Mouse (Mus musculus) hindbrain, embryonic 10.5 days (tissue): ENCODE measurements around the gene Mospd1. TPM values are rescaled to one million over a fixed set of nuclear protein-coding genes. Genes with fewer than 3 reads are reported as not detected.
A peak's percentile ranks its signal among the peaks of the same experiment; 100 is the strongest.

Source experiments
- DNase-seq: peaks from one replicate; pipeline ENCODE4 v3.0.0-alpha.2; 2017; ENCODE audit warnings: low spot score
- H3K27ac ChIP-seq: fragments of 300-500 bp; sonication (generic); 2 replicates; pipeline ENCODE4 v1.5.1; 2016; ENCODE audit warnings: mild to moderate bottlenecking, moderate library complexity
- H3K27me3 ChIP-seq: fragments of 300-500 bp; sonication (generic); 2 replicates; pipeline ENCODE4 v1.6.1; 2016; ENCODE audit warnings: mild to moderate bottlenecking; ENCODE audit not compliant: poor library complexity, insufficient read depth, severe bottlenecking
- H3K36me3 ChIP-seq: fragments of 300-500 bp; sonication (generic); 2 replicates; pipeline ENCODE4 v1.6.1; 2016; ENCODE audit warnings: mild to moderate bottlenecking, moderate library complexity
- H3K4me1 ChIP-seq: fragments of 300-500 bp; sonication (generic); replicated peaks from 2 replicates; pipeline ENCODE4 v1.6.1; 2016; ENCODE audit warnings: mild to moderate bottlenecking
- H3K4me3 ChIP-seq: fragments of 300-500 bp; sonication (generic); 2 replicates; pipeline ENCODE4 v1.5.1; 2016; ENCODE audit warnings: mild to moderate bottlenecking, moderate library complexity
- H3K9me3 ChIP-seq: fragments of 300-500 bp; sonication (generic); 2 replicates; pipeline ENCODE4 v1.6.1; 2016; ENCODE audit warnings: mild to moderate bottlenecking, moderate library complexity
- WGBS: fragments of 180-500 bp; shearing (Covaris S2); methylation state at CpG from one replicate; pipeline ENCODE4 v1.1.7; 2016; 5-methylcytosine and 5-hydroxymethylcytosine counted together
- polyA plus RNA-seq: library from polyadenylated mRNA; unstranded; fragments of >200 nt; fragmentation: Nextera tagmentation; extraction: Ambion mirVana; gene quantifications from 2 replicates; pipeline ENCODE4 v1.2.1, GENCODE M21; 2016

Mospd1 gene
- 42.5 and 49.3 TPM in 2 replicates for polyA plus RNA-seq

GRCm38 (mm10) chrX:53370366-53370740 lies at the start of gene Mospd1:
TSS of gene Mospd1 (minus strand) at chrX:53370502.
- Histone ChIP-seq H3K27ac (peak within 1 kb of the TSS; percentile 93), H3K9me3 (no peaks in the 10 kb centered on the region), H3K27me3 (no peaks in the 10 kb centered on the region), H3K4me3 (peak within 1 kb of the TSS; percentile 66), H3K36me3 (no peaks in the 10 kb centered on the region), H3K4me1 (0 out of 2 replicates have a peak, but pooled peaks cover 8% of the 10 kb centered on the region)
- DNase-seq, result peak; percentile 85
- 21% methylated on average over 9 of the region's 15 CpGs for WGBS

DNA sequence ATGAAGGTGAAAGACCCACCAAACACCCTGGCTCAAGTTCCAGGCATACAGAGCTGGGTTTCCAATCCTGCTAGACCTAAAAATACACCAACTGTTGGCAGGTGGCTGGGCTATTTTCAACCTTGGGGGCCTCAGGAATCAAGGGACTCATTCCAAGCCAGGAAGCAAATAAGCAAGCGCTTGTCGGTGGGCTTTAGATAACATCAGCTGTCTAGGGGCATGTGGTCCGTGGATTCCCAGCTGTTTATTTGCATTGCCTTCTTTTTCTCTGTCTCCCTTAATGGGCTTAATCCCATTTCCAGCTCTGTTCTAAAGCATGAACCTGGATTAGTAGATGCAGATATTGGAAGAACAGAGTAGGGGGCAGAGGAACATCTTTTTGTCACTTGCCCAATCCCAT lies 16.1 kb upstream of the Mospd1 start:
- DNase-seq, result no peak
- Histone ChIP-seq H3K27me3 (no peaks in the 10 kb centered on the region), H3K36me3 (no peaks in the 10 kb centered on the region), H3K4me1 (no peaks in the 10 kb centered on the region), H3K27ac (no peak overlapping the region), H3K4me3 (no peak overlapping the region), H3K9me3 (no peaks in the 10 kb centered on the region)
- 82% methylated on average over 3 of the region's 3 CpGs for WGBS

DNA sequence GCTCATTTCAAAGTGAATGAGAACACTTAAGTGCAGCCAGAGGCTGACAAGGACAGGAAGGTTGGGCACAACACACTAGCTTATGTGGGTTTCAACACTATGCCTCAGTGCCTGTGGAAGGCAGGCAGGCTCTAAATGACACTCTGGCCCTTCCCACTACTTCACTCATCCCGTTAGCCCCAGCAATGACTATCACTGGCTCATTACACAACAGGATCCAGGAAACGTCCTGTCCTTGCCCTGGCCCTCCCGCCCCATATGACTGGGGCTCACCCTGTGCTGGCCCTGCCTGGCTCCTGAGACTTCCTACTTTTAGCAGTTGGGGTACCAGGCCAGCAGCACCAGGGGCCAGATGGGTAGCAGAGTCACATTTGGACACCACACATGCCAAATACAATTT lies 12.8 kb upstream of the Mospd1 start:
- Histone ChIP-seq H3K4me3 (no peak overlapping the region), H3K36me3 (no peaks in the 10 kb centered on the region), H3K27ac (no peak overlapping the region), H3K9me3 (no peaks in the 10 kb centered on the region), H3K27me3 (no peaks in the 10 kb centered on the region), H3K4me1 (no peaks in the 10 kb centered on the region)
- DNase-seq, result no peak
- WGBS, result 49% methylated on average over 3 of the region's 3 CpGs

DNA sequence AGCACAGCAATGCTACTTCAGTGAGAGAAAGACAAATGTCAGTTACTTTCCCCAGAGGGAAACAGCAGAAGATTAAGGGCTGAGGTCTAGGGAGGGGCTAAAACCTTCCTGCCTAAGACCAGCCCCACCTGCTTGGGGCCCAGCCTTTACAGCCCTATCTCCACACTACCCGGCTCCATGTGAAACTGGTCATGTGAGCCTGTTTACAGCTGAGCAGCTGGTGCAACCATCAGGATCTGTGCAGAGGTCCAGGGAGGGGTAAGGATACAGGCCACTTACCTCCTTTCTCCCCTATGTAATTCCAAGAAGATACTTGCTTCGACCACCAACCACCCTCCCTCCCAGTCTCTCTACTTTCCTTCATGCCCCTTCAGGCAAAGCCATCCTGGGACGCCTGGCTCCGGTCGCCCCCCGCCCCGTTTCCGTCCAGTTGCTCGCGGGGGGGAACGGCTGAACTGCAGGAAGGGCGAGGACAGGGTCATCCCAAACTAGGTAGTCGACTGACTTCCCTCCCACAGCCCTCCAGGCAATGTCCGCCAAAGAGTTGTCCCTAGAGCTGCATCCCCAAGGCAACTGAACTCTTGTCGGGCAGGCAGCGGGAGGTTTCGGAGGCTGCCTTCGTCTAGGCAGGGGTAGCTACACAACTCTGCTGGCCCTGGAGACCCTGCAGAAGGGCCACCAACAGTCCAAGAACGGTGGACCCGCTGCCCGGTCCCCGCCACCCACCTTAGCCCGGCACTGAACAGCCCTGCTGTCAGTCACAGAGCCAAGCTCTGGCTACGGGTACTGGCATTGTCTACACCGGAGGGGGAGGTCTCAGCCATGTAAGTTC lies 552 bp downstream of the Mospd1 start:
- peak; percentile 20 for DNase-seq
- 18% methylated on average over 25 of the region's 25 CpGs for WGBS
- H3K27ac ChIP-seq, result peak overlapping the region; percentile 93
- H3K27me3 ChIP-seq, result no peaks in the 10 kb centered on the region
- 0 out of 2 replicates have a peak, but pooled peaks cover 8% of the 10 kb centered on the region for H3K4me1 ChIP-seq
- H3K9me3 ChIP-seq, result no peaks in the 10 kb centered on the region
- H3K4me3 ChIP-seq, result peak overlapping the region; percentile 66
- H3K36me3 ChIP-seq, result no peaks in the 10 kb centered on the region

DNA sequence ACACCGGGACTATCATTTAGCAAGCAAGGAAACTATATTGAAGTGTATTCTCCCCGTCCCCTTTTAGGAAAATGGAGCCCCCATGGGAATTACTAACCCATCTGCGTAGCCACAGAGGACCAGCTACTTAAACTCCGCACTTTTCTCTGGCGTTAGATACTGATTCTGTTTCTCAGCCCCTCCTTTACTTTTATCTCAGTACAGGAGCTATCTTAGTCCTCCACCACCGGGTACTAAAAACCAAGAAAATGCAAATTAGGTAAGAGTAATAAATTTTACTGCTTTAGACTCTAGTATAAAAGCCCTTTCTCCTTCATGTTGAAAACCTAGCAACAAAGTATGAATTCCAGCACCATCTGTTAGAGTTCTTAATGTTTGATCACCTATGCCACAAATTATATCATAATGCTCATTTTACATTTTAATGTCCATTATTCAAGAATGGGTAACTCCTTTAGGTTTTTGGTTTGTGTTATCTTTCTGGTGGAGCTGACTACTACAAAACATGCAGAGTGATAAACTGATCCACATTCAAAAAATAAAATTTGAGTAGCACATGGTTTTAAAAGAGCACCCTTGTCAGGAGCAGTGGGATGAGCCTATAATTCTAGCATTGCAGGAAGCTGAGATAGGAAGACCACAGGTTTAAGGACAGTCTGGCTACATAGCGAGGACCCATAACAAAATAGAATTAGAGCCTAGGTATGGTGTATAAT lies 5.5 kb downstream of the Mospd1 start:
- Histone ChIP-seq H3K4me1 (0 out of 2 replicates have a peak, but pooled peaks cover 8% of the 10 kb centered on the region), H3K4me3 (no peak overlapping the region), H3K36me3 (no peaks in the 10 kb centered on the region), H3K27ac (no peak overlapping the region), H3K27me3 (no peaks in the 10 kb centered on the region), H3K9me3 (no peaks in the 10 kb centered on the region)
- no peak for DNase-seq
- WGBS, result 82% methylated on average over 7 of the region's 7 CpGs

DNA sequence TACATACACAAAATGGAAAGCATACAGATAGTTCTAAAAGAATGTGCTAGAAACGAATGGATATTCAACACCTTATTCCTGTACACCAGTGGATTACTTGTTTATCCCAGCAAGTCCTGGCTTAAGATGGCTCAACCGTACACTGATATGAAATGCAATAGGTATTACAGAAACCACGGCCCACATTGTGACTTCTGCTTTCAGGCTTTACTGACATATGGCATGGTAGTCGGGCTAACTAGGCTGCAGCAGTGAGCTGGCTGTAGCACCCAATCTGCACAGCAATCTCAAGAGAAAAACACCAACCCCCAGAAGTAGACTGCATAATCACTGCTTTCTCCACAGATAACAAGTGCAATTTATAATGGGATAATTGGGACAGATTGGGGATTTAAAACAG lies 21.9 kb downstream of the Mospd1 start:
- Histone ChIP-seq H3K9me3 (no peaks in the 10 kb centered on the region), H3K36me3 (peaks cover 49% of the 10 kb centered on the region), H3K4me3 (no peak overlapping the region), H3K27me3 (no peaks in the 10 kb centered on the region), H3K4me1 (no peaks in the 10 kb centered on the region), H3K27ac (no peak overlapping the region)
- 89% methylated on average over 4 of the region's 4 CpGs for WGBS
- DNase-seq, result no peak

DNA sequence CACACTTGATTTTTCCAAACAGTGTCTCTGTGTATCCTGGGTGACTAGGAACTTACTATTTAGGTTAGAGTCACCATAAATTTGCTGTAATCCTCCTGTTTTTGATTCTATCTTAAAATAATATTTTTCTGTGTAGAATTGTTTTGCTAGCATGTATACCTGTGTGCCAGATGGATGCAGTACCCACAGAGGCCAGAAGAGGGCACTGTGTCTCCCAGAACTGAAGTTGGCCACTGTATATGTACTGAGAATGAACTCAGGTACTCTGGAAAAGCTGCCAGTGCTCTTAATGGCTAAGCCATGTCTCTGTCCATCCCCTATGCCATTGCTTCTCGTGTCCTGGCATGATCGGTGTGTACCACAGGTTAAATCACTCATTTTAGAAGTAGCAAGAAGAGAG lies 28.8 kb downstream of the Mospd1 start:
- no peak overlapping the region for H3K4me3 ChIP-seq
- 67% methylated on average over 2 of the region's 2 CpGs for WGBS
- no peak overlapping the region for H3K27ac ChIP-seq
- H3K36me3 ChIP-seq, result peaks cover 7% of the 10 kb centered on the region; the same call in 1 of the 2 replicates
- no peaks in the 10 kb centered on the region for H3K9me3 ChIP-seq
- H3K4me1 ChIP-seq, result no peaks in the 10 kb centered on the region
- H3K27me3 ChIP-seq, result no peaks in the 10 kb centered on the region
- peak; percentile 39 for DNase-seq

GRCm38 (mm10) chrX:53337355-53337754 lies 32.9 kb downstream of the Mospd1 start:
- H3K36me3 ChIP-seq, result no peaks in the 10 kb centered on the region
- no peak for DNase-seq
- H3K4me3 ChIP-seq, result no peak overlapping the region
- H3K4me1 ChIP-seq, result no peaks in the 10 kb centered on the region
- no peaks in the 10 kb centered on the region for H3K9me3 ChIP-seq
- H3K27ac ChIP-seq, result no peak overlapping the region
- no peaks in the 10 kb centered on the region for H3K27me3 ChIP-seq

- no peaks in the 10 kb centered on the region for H3K27me3 ChIP-seq
- no peaks in the 10 kb centered on the region for H3K36me3 ChIP-seq
- H3K27ac ChIP-seq, result no peak overlapping the region
- no peaks in the 10 kb centered on the region for H3K4me1 ChIP-seq
- no peak overlapping the region for H3K4me3 ChIP-seq
- H3K9me3 ChIP-seq, result no peaks in the 10 kb centered on the region
- no peak for DNase-seq
- WGBS, result 87% methylated on average over 4 of the region's 4 CpGs
Measured at GRCm38 (mm10) chrX:53330396-53330795, 39.9 kb downstream of the Mospd1 start.

- Histone ChIP-seq H3K4me1 (peaks cover 4% of the 10 kb centered on the region; the same call in 1 of the 2 replicates), H3K9me3 (no peaks in the 10 kb centered on the region), H3K4me3 (no peak overlapping the region), H3K36me3 (no peaks in the 10 kb centered on the region), H3K27ac (no peak overlapping the region), H3K27me3 (no peaks in the 10 kb centered on the region)
- peak; percentile 3 for DNase-seq
- WGBS, result 66% methylated on average over 4 of the region's 4 CpGs
Measured at GRCm38 (mm10) chrX:53321111-53321510, 49.2 kb downstream of the Mospd1 start.

- peaks cover 4% of the 10 kb centered on the region; the same call in 1 of the 2 replicates for H3K4me1 ChIP-seq
- H3K9me3 ChIP-seq, result no peaks in the 10 kb centered on the region
- WGBS, result 55% methylated on average over 2 of the region's 2 CpGs
- DNase-seq, result no peak
- no peaks in the 10 kb centered on the region for H3K27me3 ChIP-seq
- H3K36me3 ChIP-seq, result no peaks in the 10 kb centered on the region
- no peak overlapping the region for H3K4me3 ChIP-seq
- no peak overlapping the region for H3K27ac ChIP-seq
Measured at GRCm38 (mm10) chrX:53320564-53320963, 49.7 kb downstream of the Mospd1 start.
